Mouse (Mus musculus): ENCODE measurements around the gene Cltc.

GRCm38 (mm10) chr11:86683395-86684125, 73.8 kb downstream of the Cltc start, which contains the start of the genes Vmp1 and Ptrh2:
- no peak for TF ChIP-seq CTCF (IDR thresholded peaks at IDR 0.05; ENCODE audit: control insufficient read depth, insufficient read depth, insufficient replicate concordance, low read depth, low read length)
- TF ChIP-seq POLR2A (IDR thresholded peaks at IDR 0.05; ENCODE audit: control insufficient read depth, low read depth, low read length) = peak; percentile 56; the same call in 1 of the 2 replicates

Data from testis, adult 2 months (tissue).